ENCODE assay signal across 13 mouse cellular contexts in genomic region chr13:63301764-63302209, GRCm38 (mm10).
A peak's percentile ranks its signal among the peaks of the same experiment; 100 is the strongest.
DNase-seq lines count a peak whose midpoint lies in the region; ATAC-seq lines count a peak whose summit lies in the region.
"Had no signal": no experiment of that assay in that cellular context is flagged by ENCODE, and none has a peak within 500 bp of the region (broad histone marks: within the 10 kb centered on the region; RNA-seq: fewer than 3 reads in every experiment).

No protein-coding gene starts in this region.

- H3K36me3 ChIP-seq in hindbrain, embryonic 13.5 days = peaks cover 72% of the 10 kb centered on the region
- peaks cover 44% of the 10 kb centered on the region; the same call in 1 of the 2 replicates for H3K36me3 ChIP-seq in hindbrain, embryonic 14.5 days (replicated peaks; ENCODE audit: control insufficient read depth, insufficient read depth)
- peaks cover 25% of the 10 kb centered on the region for H3K36me3 ChIP-seq in neural tube, embryonic 15.5 days
- H3K36me3 ChIP-seq in midbrain, embryonic 16.5 days (ENCODE audit: control insufficient read depth, insufficient read depth, low read length) = peaks cover 13% of the 10 kb centered on the region; the same call in 1 of the 2 replicates

- no peak overlapping the region for H3K4me2 ChIP-seq in hindbrain, embryonic 13.5 days
- no peak overlapping the region for H3K4me2 ChIP-seq in hindbrain, embryonic 14.5 days (replicated peaks)
- no peak overlapping the region for H3K4me2 ChIP-seq in neural tube, embryonic 15.5 days
- no peak overlapping the region for H3K4me2 ChIP-seq in midbrain, embryonic 16.5 days (ENCODE audit: low read length)

- 0 out of 2 replicates have a peak overlapping the region, but pooled peaks have one; percentile 2 for H3K27ac ChIP-seq in hindbrain, embryonic 13.5 days
- no peak overlapping the region for H3K27ac ChIP-seq in hindbrain, embryonic 14.5 days
- H3K27ac ChIP-seq in neural tube, embryonic 15.5 days (replicated peaks) = 0 out of 2 replicates have a peak overlapping the region, but pooled peaks have one; percentile 33
- peak overlapping the region; percentile 61; the same call in 1 of the 2 replicates for H3K27ac ChIP-seq in midbrain, embryonic 16.5 days (ENCODE audit: low read length)

- 52% methylated on average over 3 of the region's 3 CpGs for WGBS in hindbrain, embryonic 13.5 days
- 66% methylated on average over 3 of the region's 3 CpGs for WGBS in hindbrain, embryonic 14.5 days
- 16% methylated on average over 3 of the region's 3 CpGs for WGBS in neural tube, embryonic 15.5 days
- WGBS in midbrain, embryonic 16.5 days = 36% methylated on average over 3 of the region's 3 CpGs

- H3K4me1 ChIP-seq in hindbrain, embryonic 13.5 days (replicated peaks) = peaks cover 35% of the 10 kb centered on the region
- H3K4me1 ChIP-seq in hindbrain, embryonic 14.5 days (replicated peaks; ENCODE audit: control insufficient read depth, insufficient read depth, low read length) = peaks cover 6% of the 10 kb centered on the region; the same call in 1 of the 2 replicates
- H3K4me1 ChIP-seq in neural tube, embryonic 15.5 days = peaks cover 31% of the 10 kb centered on the region
- H3K4me1 ChIP-seq in midbrain, embryonic 16.5 days (ENCODE audit: control insufficient read depth, insufficient read depth, low read length) = peaks cover 4% of the 10 kb centered on the region; the same call in 1 of the 2 replicates

- ATAC-seq in hindbrain, embryonic 13.5 days (ENCODE audit: low FRiP score) = no peak
- no peak for ATAC-seq in hindbrain, embryonic 14.5 days (ENCODE audit: low FRiP score)
- no peak for ATAC-seq in neural tube, embryonic 15.5 days (ENCODE audit: low FRiP score)
- peak; percentile 51; the same call in 1 of the 2 replicates for ATAC-seq in midbrain, embryonic 16.5 days

- H3K9ac ChIP-seq in hindbrain, embryonic 13.5 days = no peak overlapping the region
- H3K9ac ChIP-seq in hindbrain, embryonic 14.5 days = no peak overlapping the region
- H3K9ac ChIP-seq in neural tube, embryonic 15.5 days (replicated peaks) = no peak overlapping the region
- no peak overlapping the region for H3K9ac ChIP-seq in midbrain, embryonic 16.5 days (ENCODE audit: low read depth, low read length)

- no peaks in the 10 kb centered on the region for H3K9me3 ChIP-seq in hindbrain, embryonic 13.5 days
- H3K9me3 ChIP-seq in hindbrain, embryonic 14.5 days (ENCODE audit: control insufficient read depth, low read length) = no peaks in the 10 kb centered on the region
- no peaks in the 10 kb centered on the region for H3K9me3 ChIP-seq in neural tube, embryonic 15.5 days (replicated peaks)
- H3K9me3 ChIP-seq in midbrain, embryonic 16.5 days (replicated peaks; ENCODE audit: control insufficient read depth, low read length, poor library complexity, severe bottlenecking) = no peaks in the 10 kb centered on the region
- H3K9me3 ChIP-seq: G1E had no signal

- peak; percentile 55 for DNase-seq in adrenal gland, adult 2 months
- DNase-seq in adrenal gland, postnatal 10 days = no peak
- no peak for DNase-seq in hindbrain, embryonic 14.5 days (ENCODE audit: low spot score)
- no peak for DNase-seq in neural tube, embryonic 10.5 days (ENCODE audit: extremely low spot score, low spot score)
- no peak for DNase-seq in heart, adult 11 months
- DNase-seq: gastrocnemius, postnatal 10 days; kidney, adult 8-10 months; left cerebral cortex, postnatal 4 days; thymus, adult 18-20 months had no signal

- H3K4me3 ChIP-seq in hindbrain, embryonic 13.5 days = no peak overlapping the region
- no peak overlapping the region for H3K4me3 ChIP-seq in hindbrain, embryonic 14.5 days (replicated peaks; ENCODE audit: low read length)
- H3K4me3 ChIP-seq in neural tube, embryonic 15.5 days (replicated peaks) = no peak overlapping the region
- no peak overlapping the region for H3K4me3 ChIP-seq in midbrain, embryonic 16.5 days (ENCODE audit: low read depth, low read length)

- H3K27me3 ChIP-seq in hindbrain, embryonic 13.5 days = no peaks in the 10 kb centered on the region
- no peaks in the 10 kb centered on the region for H3K27me3 ChIP-seq in hindbrain, embryonic 14.5 days (ENCODE audit: control insufficient read depth, insufficient read depth, low read length)
- H3K27me3 ChIP-seq in neural tube, embryonic 15.5 days (replicated peaks) = no peaks in the 10 kb centered on the region
- no peaks in the 10 kb centered on the region for H3K27me3 ChIP-seq in midbrain, embryonic 16.5 days (ENCODE audit: control insufficient read depth, insufficient read depth, low read depth, low read length)
